ENCODE assay signal across 15 mouse cellular contexts in genomic region chr12:79766116-79766515, GRCm38 (mm10).
A peak's percentile ranks its signal among the peaks of the same experiment; 100 is the strongest.
DNase-seq lines count a peak whose midpoint lies in the region; ATAC-seq and TF ChIP-seq lines count a peak whose summit lies in the region.
"Had no signal": no experiment of that assay in that cellular context is flagged by ENCODE, and none has a peak within 500 bp of the region (broad histone marks: within the 10 kb centered on the region; RNA-seq: fewer than 3 reads in every experiment).

No protein-coding gene starts in this region.

- no peaks in the 10 kb centered on the region for H3K9me3 ChIP-seq in hindbrain, embryonic 10.5 days
- H3K9me3 ChIP-seq in hindbrain, embryonic 13.5 days = no peaks in the 10 kb centered on the region
- H3K9me3 ChIP-seq in embryonic facial prominence, embryonic 10.5 days = no peaks in the 10 kb centered on the region
- H3K9me3 ChIP-seq: heart, embryonic 12.5 days had no signal

- no peaks in the 10 kb centered on the region for H3K27me3 ChIP-seq in hindbrain, embryonic 10.5 days (ENCODE audit: insufficient read depth, poor library complexity, severe bottlenecking)
- H3K27me3 ChIP-seq in hindbrain, embryonic 13.5 days = no peaks in the 10 kb centered on the region
- no peaks in the 10 kb centered on the region for H3K27me3 ChIP-seq in liver, adult 2 months (ENCODE audit: control insufficient read depth, insufficient read depth, low read length)
- H3K27me3 ChIP-seq in embryonic facial prominence, embryonic 10.5 days (replicated peaks; ENCODE audit: low read depth, poor library complexity, severe bottlenecking) = no peaks in the 10 kb centered on the region
- H3K27me3 ChIP-seq: heart, embryonic 12.5 days had no signal

- H3K27ac ChIP-seq in hindbrain, embryonic 10.5 days = peak overlapping the region; percentile 59; the same call in 1 of the 2 replicates
- no peak overlapping the region for H3K27ac ChIP-seq in hindbrain, embryonic 13.5 days
- no peak overlapping the region for H3K27ac ChIP-seq in liver, adult 2 months (replicated peaks; ENCODE audit: insufficient read depth, low read depth, low read length)
- H3K27ac ChIP-seq in embryonic facial prominence, embryonic 10.5 days (replicated peaks) = 0 out of 2 replicates have a peak overlapping the region, but pooled peaks have one; percentile 21
- H3K27ac ChIP-seq: kidney, postnatal 0 days; liver, embryonic 14.5 days had no signal

- DNase-seq in adrenal gland, postnatal 14 days = peak; percentile 49
- no peak for DNase-seq in adrenal gland, postnatal 4 days (ENCODE audit: low spot score in 2 of 2)
- DNase-seq in hindbrain, embryonic 10.5 days (ENCODE audit: low spot score) = no peak
- peak; percentile 55 for DNase-seq in liver, adult 2 months (ENCODE audit: extremely low read depth, low read depth, low spot score)
- no peak for DNase-seq in liver
- no peak for DNase-seq in embryonic facial prominence, embryonic 10.5 days (ENCODE audit: low spot score)
- no peak for DNase-seq in gastrocnemius, postnatal 36 days
- DNase-seq: forebrain, postnatal 0 days; lung, postnatal 14 days; thymus, postnatal 14 days had no signal

- peaks cover 16% of the 10 kb centered on the region for H3K4me1 ChIP-seq in hindbrain, embryonic 10.5 days (replicated peaks)
- H3K4me1 ChIP-seq in hindbrain, embryonic 13.5 days (replicated peaks) = 0 out of 2 replicates have a peak, but pooled peaks cover 3% of the 10 kb centered on the region
- peaks cover 11% of the 10 kb centered on the region for H3K4me1 ChIP-seq in liver, adult 2 months (ENCODE audit: control insufficient read depth, insufficient read depth, low read length)
- peaks cover 14% of the 10 kb centered on the region for H3K4me1 ChIP-seq in embryonic facial prominence, embryonic 10.5 days

- intact Hi-C loops in gastrocnemius, postnatal 36 days (cut with DNase I) = no loop called here

- TF ChIP-seq CTCF in liver, adult 2 months (IDR thresholded peaks at IDR 0.05; ENCODE audit: low read depth, low read length) = no peak

- no peak for TF ChIP-seq POLR2A in liver, adult 2 months (IDR thresholded peaks at IDR 0.05; ENCODE audit: extremely low read depth, insufficient read depth, low read length)

- no peak overlapping the region for H3K9ac ChIP-seq in hindbrain, embryonic 13.5 days
- H3K9ac ChIP-seq in liver, adult 2 months (ENCODE audit: low read depth, low read length) = no peak overlapping the region
- H3K9ac ChIP-seq: forebrain, postnatal 0 days; heart, embryonic 12.5 days; liver, embryonic 14.5 days had no signal

- H3K79me2 ChIP-seq in liver, adult 2 months (ENCODE audit: control insufficient read depth, insufficient read depth, low read length) = no peaks in the 10 kb centered on the region

- H3K4me3 ChIP-seq in hindbrain, embryonic 10.5 days = no peak overlapping the region
- H3K4me3 ChIP-seq in hindbrain, embryonic 13.5 days = no peak overlapping the region
- no peak overlapping the region for H3K4me3 ChIP-seq in liver, adult 2 months (ENCODE audit: insufficient read depth, low read depth, low read length)
- no peak overlapping the region for H3K4me3 ChIP-seq in embryonic facial prominence, embryonic 10.5 days
- H3K4me3 ChIP-seq: heart, embryonic 12.5 days; myocyte had no signal

- H3K36me3 ChIP-seq in hindbrain, embryonic 10.5 days = no peaks in the 10 kb centered on the region
- H3K36me3 ChIP-seq in hindbrain, embryonic 13.5 days = no peaks in the 10 kb centered on the region
- H3K36me3 ChIP-seq in liver, adult 2 months (ENCODE audit: control insufficient read depth, insufficient read depth, low read length) = no peaks in the 10 kb centered on the region
- H3K36me3 ChIP-seq in embryonic facial prominence, embryonic 10.5 days (replicated peaks) = no peaks in the 10 kb centered on the region
- H3K36me3 ChIP-seq: heart, embryonic 12.5 days had no signal

- no peak overlapping the region for H3K4me2 ChIP-seq in hindbrain, embryonic 13.5 days
- H3K4me2 ChIP-seq: heart, embryonic 12.5 days had no signal

- 86% methylated on average over 6 of the region's 6 CpGs for WGBS in hindbrain, embryonic 10.5 days
- WGBS in hindbrain, embryonic 13.5 days = 74% methylated on average over 6 of the region's 6 CpGs
- 70% methylated on average over 6 of the region's 6 CpGs for WGBS in liver, adult 2 months
- WGBS in embryonic facial prominence, embryonic 10.5 days = 87% methylated on average over 6 of the region's 6 CpGs

- no peak for ATAC-seq in hindbrain, embryonic 13.5 days (ENCODE audit: low FRiP score)
- ATAC-seq: forebrain, postnatal 0 days had no signal

Comparison
In these comparisons a context has a peak if more than half of its experiments do, and no peak if none do; other contexts are left out.
1. DNase-seq: peak in adrenal gland, postnatal 14 days (single experiment) and liver, adult 2 months (single experiment); none in adrenal gland, postnatal 4 days (0 of 2), hindbrain, embryonic 10.5 days (single experiment), liver (single experiment), embryonic facial prominence, embryonic 10.5 days (single experiment) and gastrocnemius, postnatal 36 days (0 of 2).
2. H3K27ac ChIP-seq: peak in hindbrain, embryonic 10.5 days (single experiment) and embryonic facial prominence, embryonic 10.5 days (single experiment); none in hindbrain, embryonic 13.5 days (single experiment) and liver, adult 2 months (single experiment).